Mouse (Mus musculus): ENCODE data around the gene Pdcd4. TPM values are rescaled to one million over a fixed set of nuclear protein-coding genes. Genes with fewer than 3 reads are reported as not detected.

Pdcd4 gene
- total RNA-seq, 2 experiments from 2014 or later: 102 to 114 TPM

GRCm38 (mm10) chr19:53893711-53894171 is 1.7 kb downstream of the Pdcd4 start:
- no peak overlapping the region for H3K4me3 ChIP-seq
- DNase-seq (ENCODE audit: extremely low spot score in 1 of 2, low spot score in 2 of 2): no peak
- intact Hi-C loops (cut with DNase I): no loop called here
- no peak overlapping the region for H3K27ac ChIP-seq
- TF ChIP-seq CTCF (IDR thresholded peaks at IDR 0.05): no peak

GRCm38 (mm10) chr19:53894538-53895121 is 2.6 kb downstream of the Pdcd4 start:
- no peak overlapping the region for H3K4me3 ChIP-seq
- H3K27ac ChIP-seq: no peak overlapping the region; the same call in 1 of the 2 replicates
- TF ChIP-seq CTCF (IDR thresholded peaks at IDR 0.05): no peak
- no peak for DNase-seq (ENCODE audit: extremely low spot score in 1 of 2, low spot score in 2 of 2)
- intact Hi-C loops (cut with DNase I): no loop called here

- intact Hi-C loops (cut with DNase I): no loop called here
- no peak for TF ChIP-seq CTCF (IDR thresholded peaks at IDR 0.05)
- Histone ChIP-seq H3K27ac (no peak overlapping the region), H3K4me3 (no peak overlapping the region)
- DNase-seq (ENCODE audit: extremely low spot score in 1 of 2, low spot score in 2 of 2): no peak
Measured at GRCm38 (mm10) chr19:53898046-53898445, 6.0 kb downstream of the Pdcd4 start.

GRCm38 (mm10) chr19:53898498-53898897 is 6.5 kb downstream of the Pdcd4 start:
- intact Hi-C loops (cut with DNase I): no loop called here
- Histone ChIP-seq H3K27ac (no peak overlapping the region), H3K4me3 (no peak overlapping the region)
- no peak for TF ChIP-seq CTCF (IDR thresholded peaks at IDR 0.05)
- DNase-seq (ENCODE audit: extremely low spot score in 1 of 2, low spot score in 2 of 2): no peak

GRCm38 (mm10) chr19:53898970-53899900 is 7.2 kb downstream of the Pdcd4 start:
- H3K27ac ChIP-seq: no peak overlapping the region
- intact Hi-C loops (cut with DNase I): no loop called here
- H3K4me3 ChIP-seq: no peak overlapping the region
- no peak; the same call in 1 of the 2 replicates for TF ChIP-seq CTCF (IDR thresholded peaks at IDR 0.05)
- DNase-seq (ENCODE audit: extremely low spot score in 1 of 2, low spot score in 2 of 2): no peak

- intact Hi-C loops (cut with DNase I): loop anchor here (5.0 kb wide), 4 partner anchors 42 to 298 kb away; partner anchors contain the start of genes Bbip1, Shoc2 and Smc3
- Histone ChIP-seq H3K27ac (no peak overlapping the region), H3K4me3 (no peak overlapping the region)
- DNase-seq (ENCODE audit: extremely low spot score in 1 of 2, low spot score in 2 of 2): no peak
- no peak for TF ChIP-seq CTCF (IDR thresholded peaks at IDR 0.05)
Measured at GRCm38 (mm10) chr19:53899941-53900610, 8.0 kb downstream of the Pdcd4 start.

GRCm38 (mm10) chr19:53901931-53902738 is 10.1 kb downstream of the Pdcd4 start:
- intact Hi-C loops (cut with DNase I): loop anchor here (5.0 kb wide), 4 partner anchors 40 to 300 kb away; partner anchors contain the start of genes Bbip1, Shoc2 and Smc3
- Histone ChIP-seq H3K4me3 (peak overlapping the region; percentile 96), H3K27ac (peak overlapping the region; percentile 96)
- TF ChIP-seq CTCF (IDR thresholded peaks at IDR 0.05): no peak
- DNase-seq (ENCODE audit: extremely low spot score in 1 of 2, low spot score in 2 of 2): no peak

GRCm38 (mm10) chr19:53902739-53903487 is 10.9 kb downstream of the Pdcd4 start:
- peak overlapping the region; percentile 96 for H3K27ac ChIP-seq
- DNase-seq (ENCODE audit: extremely low spot score in 1 of 2, low spot score in 2 of 2): peak; percentile 93 to 96
- intact Hi-C loops (cut with DNase I): loop anchor here (5.0 kb wide), 4 partner anchors 39 to 301 kb away; partner anchors contain the start of genes Bbip1, Shoc2 and Smc3
- H3K4me3 ChIP-seq: peak overlapping the region; percentile 96
- no peak for TF ChIP-seq CTCF (IDR thresholded peaks at IDR 0.05)

- intact Hi-C loops (cut with DNase I): loop anchor here (5.0 kb wide), 4 partner anchors 39 to 301 kb away; partner anchors contain the start of genes Bbip1, Shoc2 and Smc3
- H3K27ac ChIP-seq: peak overlapping the region; percentile 96
- H3K4me3 ChIP-seq: peak overlapping the region; percentile 96
- peak; percentile 49 for TF ChIP-seq CTCF (IDR thresholded peaks at IDR 0.05)
- DNase-seq (ENCODE audit: extremely low spot score in 1 of 2, low spot score in 2 of 2): peak; percentile 58 to 61
Measured at GRCm38 (mm10) chr19:53903507-53904321, 11.7 kb downstream of the Pdcd4 start.

Measured in left cerebral cortex, adult 2 months (tissue).